Mouse (Mus musculus): ENCODE measurements at regions not wholly inside any gene's neighbourhood (a gene's known extent, or its start where the extent isn't known, plus 50 kb on each side); places are given as distances from the start of the nearest gene placed in this dataset.

GRCm38 (mm10) chr9:68521218-68521617 lies 132.4 kb upstream of the Rora start:
- no peak for TF ChIP-seq POLR2A (IDR thresholded peaks at IDR 0.05; ENCODE audit: low read depth, low read length)
- no peak for TF ChIP-seq CTCF (IDR thresholded peaks at IDR 0.05; ENCODE audit: extremely low read depth, insufficient read length, insufficient replicate concordance, low read depth, low read length)

Data from small intestine, adult 2 months (tissue).